Mouse (Mus musculus): ENCODE measurements around the gene Fabp3. TPM values are rescaled to one million over a fixed set of nuclear protein-coding genes. Genes with fewer than 3 reads are reported as not detected.

The Fabp3 gene
- polyA plus RNA-seq, 1 experiment from 2014 or later, result 15.7 TPM

DNA sequence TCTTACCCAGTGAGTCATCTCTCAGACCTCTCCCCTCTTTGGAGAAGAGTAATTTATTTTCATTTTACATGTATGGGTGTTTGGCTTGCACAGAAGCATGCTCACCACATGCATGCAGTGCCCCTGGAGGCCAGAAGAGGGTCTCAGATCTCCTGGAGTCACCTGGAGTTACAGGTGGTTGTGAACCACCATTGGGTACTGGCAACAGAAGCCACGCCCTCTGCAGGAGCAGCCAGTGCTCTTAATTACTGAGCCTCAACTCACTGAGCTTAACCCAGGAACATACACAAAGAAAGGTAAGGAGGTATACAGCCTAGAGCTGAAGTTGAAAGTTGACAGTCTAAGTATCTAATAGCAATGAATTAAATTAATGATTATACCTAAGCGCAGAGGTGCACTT is 17.1 kb downstream of the Fabp3 start:
- Histone ChIP-seq H3K4me3 (ENCODE audit: low read length) (no peak overlapping the region), H3K36me3 (ENCODE audit: control insufficient read depth, insufficient read depth, low read length) (peaks cover 39% of the 10 kb centered on the region), H3K27me3 (ENCODE audit: control insufficient read depth, insufficient read depth, low read length) (no peaks in the 10 kb centered on the region), H3K4me2 (replicated peaks; ENCODE audit: low read depth, low read length) (no peak overlapping the region), H3K4me1 (ENCODE audit: control insufficient read depth, insufficient read depth, low read length) (no peaks in the 10 kb centered on the region), H3K27ac (ENCODE audit: low read depth, low read length) (no peak overlapping the region), H3K9ac (ENCODE audit: low read depth, low read length) (no peak overlapping the region), H3K9me3 (ENCODE audit: control insufficient read depth, low read length) (no peaks in the 10 kb centered on the region)
- ATAC-seq (ENCODE audit: low FRiP score, low TSS enrichment), result no peak
- 96% methylated on average over 2 of the region's 2 CpGs for WGBS

DNA sequence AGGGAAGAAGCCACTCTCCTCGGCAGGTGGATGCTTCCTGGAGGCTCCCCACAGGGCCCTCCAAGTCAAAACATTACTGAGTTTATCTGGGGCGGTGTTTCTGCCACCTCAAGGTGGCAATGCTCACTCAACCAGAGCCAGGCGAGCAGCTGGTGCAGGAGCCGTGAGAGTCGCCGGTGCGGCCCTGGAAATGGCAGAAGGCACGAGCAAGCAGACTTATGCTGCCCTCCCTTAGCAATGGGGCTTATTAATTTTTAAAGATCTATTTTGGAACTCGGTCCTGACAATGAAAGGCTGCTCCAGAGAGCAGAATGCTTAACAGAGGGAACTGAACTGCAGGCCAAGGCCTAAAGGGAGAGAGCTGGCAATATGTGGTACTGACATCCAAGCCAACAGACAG is 19.0 kb downstream of the Fabp3 start:
- no peak for ATAC-seq (ENCODE audit: low FRiP score, low TSS enrichment)
- no peaks in the 10 kb centered on the region for H3K27me3 ChIP-seq (ENCODE audit: control insufficient read depth, insufficient read depth, low read length)
- no peaks in the 10 kb centered on the region for H3K4me1 ChIP-seq (ENCODE audit: control insufficient read depth, insufficient read depth, low read length)
- no peak overlapping the region for H3K4me3 ChIP-seq (ENCODE audit: low read length)
- no peak overlapping the region for H3K27ac ChIP-seq (ENCODE audit: low read depth, low read length)
- H3K36me3 ChIP-seq (ENCODE audit: control insufficient read depth, insufficient read depth, low read length), result peaks cover 36% of the 10 kb centered on the region
- WGBS, result 66% methylated on average over 9 of the region's 9 CpGs
- no peak overlapping the region for H3K4me2 ChIP-seq (replicated peaks; ENCODE audit: low read depth, low read length)
- H3K9me3 ChIP-seq (ENCODE audit: control insufficient read depth, low read length), result no peaks in the 10 kb centered on the region
- no peak overlapping the region for H3K9ac ChIP-seq (ENCODE audit: low read depth, low read length)

DNA sequence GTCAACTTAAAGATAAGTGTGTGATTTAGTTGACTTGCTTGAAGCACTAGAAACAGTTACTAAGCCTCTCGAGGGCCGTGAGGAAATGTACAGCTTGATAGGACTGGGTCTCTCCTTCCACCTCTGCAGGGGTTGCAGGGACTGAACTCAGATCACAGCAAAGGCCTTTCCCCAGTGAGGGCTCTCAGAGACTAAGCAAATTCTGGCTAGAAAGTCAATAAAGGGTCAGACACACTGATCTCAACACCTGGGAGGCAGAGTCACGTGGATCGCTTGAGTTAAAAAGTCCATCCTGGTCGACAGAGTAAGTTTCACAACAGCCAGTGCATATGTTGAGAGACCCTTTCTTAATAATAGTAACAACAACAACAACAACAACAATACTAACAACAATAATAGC is 27.5 kb downstream of the Fabp3 start:
- H3K36me3 ChIP-seq (ENCODE audit: control insufficient read depth, insufficient read depth, low read length), result peaks cover 26% of the 10 kb centered on the region
- 92% methylated on average over 5 of the region's 5 CpGs for WGBS

DNA sequence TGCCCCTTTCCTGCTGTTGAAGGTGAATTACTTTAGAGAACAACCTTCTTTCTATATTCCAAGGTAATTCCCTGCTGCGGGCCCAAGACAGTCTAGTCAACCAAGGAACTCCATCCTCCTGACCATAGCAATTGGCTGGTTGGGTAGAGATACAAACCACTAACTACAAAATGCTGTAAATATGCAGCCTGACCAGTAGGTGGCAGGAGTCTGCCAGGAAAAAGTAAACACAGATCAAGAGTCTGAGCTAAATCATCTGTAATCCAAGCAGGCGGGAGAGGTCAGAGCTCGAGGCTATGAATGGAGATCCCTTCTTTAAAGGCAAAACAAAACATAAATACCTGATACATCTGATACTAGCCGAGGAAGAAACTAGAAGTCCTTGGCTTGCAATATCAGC is 33.3 kb downstream of the Fabp3 start:
- H3K4me1 ChIP-seq (ENCODE audit: control insufficient read depth, insufficient read depth, low read length), result no peaks in the 10 kb centered on the region
- 0 out of 2 replicates have a peak, but pooled peaks have one; percentile 49 for ATAC-seq (ENCODE audit: low FRiP score, low TSS enrichment)
- H3K9me3 ChIP-seq (ENCODE audit: control insufficient read depth, low read length), result no peaks in the 10 kb centered on the region
- H3K4me2 ChIP-seq (replicated peaks; ENCODE audit: low read depth, low read length), result no peak overlapping the region
- H3K9ac ChIP-seq (ENCODE audit: low read depth, low read length), result no peak overlapping the region
- H3K27me3 ChIP-seq (ENCODE audit: control insufficient read depth, insufficient read depth, low read length), result no peaks in the 10 kb centered on the region
- peaks cover 22% of the 10 kb centered on the region for H3K36me3 ChIP-seq (ENCODE audit: control insufficient read depth, insufficient read depth, low read length)
- WGBS, result 23% methylated on average over 4 of the region's 4 CpGs
- no peak overlapping the region for H3K4me3 ChIP-seq (ENCODE audit: low read length)
- H3K27ac ChIP-seq (ENCODE audit: low read depth, low read length), result no peak overlapping the region

More for the DNA sequence above, 27.5 kb downstream of the Fabp3 start:
- Histone ChIP-seq H3K4me1 (ENCODE audit: control insufficient read depth, insufficient read depth, low read length) (no peaks in the 10 kb centered on the region), H3K4me2 (replicated peaks; ENCODE audit: low read depth, low read length) (no peak overlapping the region), H3K9ac (ENCODE audit: low read depth, low read length) (no peak overlapping the region), H3K27ac (ENCODE audit: low read depth, low read length) (no peak overlapping the region), H3K27me3 (ENCODE audit: control insufficient read depth, insufficient read depth, low read length) (no peaks in the 10 kb centered on the region), H3K9me3 (ENCODE audit: control insufficient read depth, low read length) (no peaks in the 10 kb centered on the region), H3K4me3 (ENCODE audit: low read length) (no peak overlapping the region)
- ATAC-seq (ENCODE audit: low FRiP score, low TSS enrichment), result no peak

DNA sequence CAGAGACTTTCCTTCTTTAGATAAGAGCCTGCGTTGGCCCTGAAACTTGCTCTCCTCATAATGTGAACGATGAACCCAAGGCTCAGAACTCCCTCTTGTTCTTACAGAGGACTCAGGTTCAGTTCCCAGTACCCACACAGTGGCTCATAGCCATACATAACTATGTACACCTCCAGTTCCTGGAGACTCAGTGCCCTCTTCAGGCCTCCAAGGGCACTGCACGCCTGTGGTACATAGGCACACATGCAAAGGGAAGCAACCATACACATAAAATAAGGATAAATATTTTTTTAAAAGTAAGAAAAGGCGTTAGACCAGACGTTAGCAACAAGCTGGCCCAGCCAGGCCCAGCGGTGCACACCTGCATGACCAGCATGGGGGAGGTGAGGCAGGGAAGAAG is 41.3 kb downstream of the Fabp3 start:
- ATAC-seq (ENCODE audit: low FRiP score, low TSS enrichment), result no peak
- Histone ChIP-seq H3K36me3 (ENCODE audit: control insufficient read depth, insufficient read depth, low read length) (peaks cover 48% of the 10 kb centered on the region), H3K27ac (ENCODE audit: low read depth, low read length) (no peak overlapping the region), H3K27me3 (ENCODE audit: control insufficient read depth, insufficient read depth, low read length) (no peaks in the 10 kb centered on the region), H3K4me2 (replicated peaks; ENCODE audit: low read depth, low read length) (no peak overlapping the region), H3K4me3 (ENCODE audit: low read length) (no peak overlapping the region), H3K4me1 (ENCODE audit: control insufficient read depth, insufficient read depth, low read length) (no peaks in the 10 kb centered on the region), H3K9me3 (ENCODE audit: control insufficient read depth, low read length) (no peaks in the 10 kb centered on the region), H3K9ac (ENCODE audit: low read depth, low read length) (no peak overlapping the region)
- 95% methylated on average over 6 of the region's 6 CpGs for WGBS

DNA sequence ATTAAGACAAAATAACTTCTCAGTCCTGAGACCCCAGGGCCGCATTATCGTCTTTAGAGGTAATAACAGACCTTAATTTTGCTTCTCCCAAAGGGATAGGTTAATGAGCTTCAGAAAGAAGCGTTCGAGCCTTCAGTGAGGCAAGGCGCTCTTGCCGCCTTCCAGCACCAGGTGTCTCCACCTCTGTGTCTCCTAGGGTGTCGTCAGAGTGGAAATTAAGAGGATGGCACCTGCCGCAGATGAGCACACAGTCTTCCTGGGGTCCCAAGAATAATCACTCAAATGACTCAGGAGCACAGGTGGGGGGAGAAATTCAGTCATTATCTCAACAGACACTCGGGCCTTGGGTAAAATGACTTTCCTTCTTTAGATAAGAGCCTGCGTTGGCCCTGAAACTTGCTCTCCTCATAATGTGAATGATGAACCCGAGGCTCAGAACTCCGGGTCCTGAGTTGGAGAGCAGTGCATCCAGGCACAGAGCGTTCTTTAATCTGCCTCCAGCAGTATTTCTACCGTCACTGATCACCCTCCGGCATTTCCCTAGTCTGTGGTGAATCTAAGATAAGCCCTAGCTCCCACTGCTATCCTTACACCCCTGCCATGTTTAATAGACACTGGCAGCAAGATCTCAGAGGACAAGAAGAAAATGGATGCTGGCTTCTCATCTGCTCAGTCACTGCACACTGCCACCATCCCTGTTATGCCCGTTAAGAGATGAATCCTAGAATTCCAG is 42.5 kb downstream of the Fabp3 start:
- H3K4me3 ChIP-seq (ENCODE audit: low read length), result no peak overlapping the region
- H3K9me3 ChIP-seq (ENCODE audit: control insufficient read depth, low read length), result no peaks in the 10 kb centered on the region
- ATAC-seq (ENCODE audit: low FRiP score, low TSS enrichment), result no peak
- H3K9ac ChIP-seq (ENCODE audit: low read depth, low read length), result no peak overlapping the region
- H3K27me3 ChIP-seq (ENCODE audit: control insufficient read depth, insufficient read depth, low read length), result no peaks in the 10 kb centered on the region
- peaks cover 48% of the 10 kb centered on the region for H3K36me3 ChIP-seq (ENCODE audit: control insufficient read depth, insufficient read depth, low read length)
- WGBS, result 90% methylated on average over 16 of the region's 16 CpGs
- no peak overlapping the region for H3K4me2 ChIP-seq (replicated peaks; ENCODE audit: low read depth, low read length)
- H3K27ac ChIP-seq (ENCODE audit: low read depth, low read length), result no peak overlapping the region
- no peaks in the 10 kb centered on the region for H3K4me1 ChIP-seq (ENCODE audit: control insufficient read depth, insufficient read depth, low read length)

DNA sequence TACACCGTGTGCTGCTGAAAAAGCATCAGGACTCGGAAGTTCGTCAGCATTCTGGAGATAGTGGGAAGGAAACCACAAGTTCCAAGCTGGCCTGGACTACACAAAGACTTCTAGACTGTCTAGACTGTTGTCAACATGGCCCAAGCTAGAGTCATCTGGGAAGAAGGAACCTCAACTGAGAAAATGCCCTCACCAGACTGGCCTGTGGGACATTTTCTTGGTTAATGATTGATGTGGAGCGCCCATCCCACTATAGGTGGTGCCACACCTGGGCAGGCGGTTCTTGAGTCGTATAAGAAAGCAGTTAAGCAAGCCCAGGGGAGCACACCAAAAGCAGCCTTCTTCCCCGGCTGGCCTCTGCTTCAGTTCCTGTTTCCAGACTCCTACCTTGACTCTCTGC is 44.2 kb downstream of the Fabp3 start:
- H3K27me3 ChIP-seq (ENCODE audit: control insufficient read depth, insufficient read depth, low read length), result no peaks in the 10 kb centered on the region
- peaks cover 46% of the 10 kb centered on the region for H3K36me3 ChIP-seq (ENCODE audit: control insufficient read depth, insufficient read depth, low read length)
- 82% methylated on average over 7 of the region's 7 CpGs for WGBS
- H3K27ac ChIP-seq (ENCODE audit: low read depth, low read length), result no peak overlapping the region
- H3K4me1 ChIP-seq (ENCODE audit: control insufficient read depth, insufficient read depth, low read length), result no peaks in the 10 kb centered on the region
- no peak overlapping the region for H3K4me3 ChIP-seq (ENCODE audit: low read length)
- no peak for ATAC-seq (ENCODE audit: low FRiP score, low TSS enrichment)
- H3K9ac ChIP-seq (ENCODE audit: low read depth, low read length), result no peak overlapping the region
- H3K4me2 ChIP-seq (replicated peaks; ENCODE audit: low read depth, low read length), result no peak overlapping the region
- no peaks in the 10 kb centered on the region for H3K9me3 ChIP-seq (ENCODE audit: control insufficient read depth, low read length)

DNA sequence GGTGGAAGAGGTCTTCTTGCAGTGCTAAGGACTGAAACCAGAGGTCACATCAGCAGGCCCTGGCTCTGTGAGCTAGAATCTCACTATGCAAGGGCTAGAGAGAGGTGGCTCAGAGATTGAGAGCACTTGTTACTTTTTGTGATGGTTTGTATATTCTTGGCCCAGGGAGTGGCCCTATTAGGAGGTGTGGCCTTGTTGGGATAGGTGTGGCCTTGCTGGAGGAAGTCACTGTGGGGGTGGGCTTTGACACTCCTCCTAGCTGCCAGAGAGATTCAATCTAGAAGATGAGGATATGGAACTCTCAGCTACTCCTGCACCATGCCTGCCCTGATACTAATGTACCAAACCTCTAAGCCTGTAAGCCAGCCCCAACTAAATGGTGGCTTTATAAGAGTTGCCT is 49.6 kb downstream of the Fabp3 start:
- no peak overlapping the region for H3K4me3 ChIP-seq (ENCODE audit: low read length)
- H3K4me2 ChIP-seq (replicated peaks; ENCODE audit: low read depth, low read length), result no peak overlapping the region
- H3K9me3 ChIP-seq (ENCODE audit: control insufficient read depth, low read length), result no peaks in the 10 kb centered on the region
- no peak for ATAC-seq (ENCODE audit: low FRiP score, low TSS enrichment)
- no peak overlapping the region for H3K9ac ChIP-seq (ENCODE audit: low read depth, low read length)
- no peak overlapping the region for H3K27ac ChIP-seq (ENCODE audit: low read depth, low read length)
- peaks cover 11% of the 10 kb centered on the region; the same call in 1 of the 2 replicates for H3K36me3 ChIP-seq (ENCODE audit: control insufficient read depth, insufficient read depth, low read length)
- H3K4me1 ChIP-seq (ENCODE audit: control insufficient read depth, insufficient read depth, low read length), result peaks cover 12% of the 10 kb centered on the region
- no peaks in the 10 kb centered on the region for H3K27me3 ChIP-seq (ENCODE audit: control insufficient read depth, insufficient read depth, low read length)

DNA sequence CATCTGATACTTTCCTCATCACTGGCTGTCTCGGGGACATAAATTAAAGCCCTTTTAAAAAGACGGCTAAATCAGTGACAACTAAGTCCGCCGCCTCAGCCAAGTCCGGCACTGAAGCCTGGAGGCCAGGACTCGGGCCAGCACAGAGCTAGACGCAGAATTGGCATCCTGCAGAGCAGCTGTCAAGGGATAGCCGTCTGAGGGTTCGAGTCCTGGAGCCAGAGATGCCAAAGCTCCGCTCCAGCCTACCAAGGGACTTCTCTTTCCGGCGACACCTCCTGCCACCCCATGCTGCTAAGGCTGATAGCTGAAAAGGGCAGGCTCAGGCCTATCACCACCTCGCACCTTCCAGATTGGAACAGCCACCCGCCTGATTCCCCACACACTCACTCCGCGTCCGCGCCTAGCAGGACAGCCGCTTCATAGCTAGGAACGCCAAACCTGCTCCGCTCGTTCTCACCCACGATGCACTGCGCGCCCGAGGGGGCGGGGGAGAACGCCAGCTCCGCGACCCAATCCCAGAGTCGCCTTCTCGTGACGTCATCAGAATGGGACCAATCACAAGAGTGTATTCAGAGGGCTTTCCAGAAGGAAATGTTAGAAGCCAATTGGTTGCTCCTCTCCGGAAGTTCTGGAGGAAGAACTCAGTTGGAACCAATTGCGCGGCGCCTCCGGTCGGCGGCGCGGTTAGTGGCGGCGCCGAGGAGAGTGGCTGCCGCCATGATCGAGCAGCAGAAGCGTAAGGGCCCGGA is 51.3 kb downstream of the Fabp3 start, which contains the start of the genes Zcchc17 and Snrnp40:
Gene Zcchc17, minus strand, starts transcription at position 458 of the 752 bp plus-strand sequence.
Gene Snrnp40, plus strand, starts transcription at position 647 of the 752 bp plus-strand sequence.
- peak within 1 kb of the TSS; percentile 76 for H3K4me2 ChIP-seq (replicated peaks; ENCODE audit: low read depth, low read length)
- under 1% methylated on average over 49 of the region's 49 CpGs for WGBS
- peak within 1 kb of the TSS; percentile 84 for H3K9ac ChIP-seq (ENCODE audit: low read depth, low read length)
- H3K27ac ChIP-seq (ENCODE audit: low read depth, low read length), result peak within 1 kb of the TSS; percentile 53
- H3K4me1 ChIP-seq (ENCODE audit: control insufficient read depth, insufficient read depth, low read length), result peaks cover 12% of the 10 kb centered on the region
- peak; percentile 99 for ATAC-seq (ENCODE audit: low FRiP score, low TSS enrichment)
- peak within 1 kb of the TSS; percentile 78 for H3K4me3 ChIP-seq (ENCODE audit: low read length)
- H3K27me3 ChIP-seq (ENCODE audit: control insufficient read depth, insufficient read depth, low read length), result no peaks in the 10 kb centered on the region
- no peaks in the 10 kb centered on the region for H3K9me3 ChIP-seq (ENCODE audit: control insufficient read depth, low read length)
- peaks cover 22% of the 10 kb centered on the region for H3K36me3 ChIP-seq (ENCODE audit: control insufficient read depth, insufficient read depth, low read length)

Measured in kidney, embryonic 14.5 days (tissue).